Mouse (Mus musculus) spleen, postnatal 14 days (tissue): ENCODE data around the gene Zfp444.
"Not testable (repeated sequence)": the region's sequence is repeated elsewhere in the genome, so short reads cannot be mapped to it uniquely, and the experiment has no call there.

ENCODE experiments used
- DNase-seq, 2 experiments: peaks; one replicate each; pipeline ENCODE4 v3.0.0; 2021 to 2022; ENCODE audit warnings: low spot score in 2 of 2

Zfp444 gene

DNA sequence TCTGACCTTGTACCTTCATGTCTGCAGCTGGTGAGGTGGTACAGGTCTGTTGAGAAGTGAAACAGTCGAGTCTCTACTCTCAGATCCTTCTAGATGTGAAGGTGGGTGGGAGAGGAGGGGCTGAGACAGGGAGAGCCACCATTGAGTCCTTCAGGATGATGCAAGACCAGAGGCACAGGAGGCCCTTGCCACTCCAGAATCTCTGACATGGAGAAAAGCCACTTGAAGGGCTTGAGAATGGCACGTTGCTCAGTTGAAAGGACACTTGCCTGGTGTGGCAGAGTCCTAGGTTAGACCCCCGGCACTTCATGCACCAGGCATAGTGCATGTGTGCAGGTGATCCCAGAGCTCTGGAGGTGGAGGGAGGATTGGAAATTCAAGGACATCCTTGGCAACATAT, 10.5 kb upstream of the Zfp444 start:
- no peak for DNase-seq

DNA sequence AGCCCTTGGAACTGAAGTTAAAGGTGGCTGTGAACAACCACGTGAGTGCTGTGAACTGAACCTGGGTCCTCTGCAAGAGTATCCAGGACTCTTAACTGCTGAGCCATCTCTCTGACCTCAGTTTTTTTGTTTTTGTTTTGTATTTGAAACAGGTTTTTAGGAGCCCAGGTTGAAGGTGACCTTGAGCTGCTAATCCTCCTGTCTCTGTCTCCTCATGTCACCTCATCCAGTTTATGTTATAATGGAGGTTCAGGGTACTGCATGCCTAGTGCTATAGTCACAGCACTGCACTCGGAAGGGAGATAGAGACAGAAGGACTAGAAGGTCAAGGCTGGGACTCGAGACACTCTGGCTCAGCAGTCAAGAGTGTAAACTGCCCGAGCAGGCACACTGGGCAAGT, 9.9 kb upstream of the Zfp444 start:
- DNase-seq, result no peak

DNA sequence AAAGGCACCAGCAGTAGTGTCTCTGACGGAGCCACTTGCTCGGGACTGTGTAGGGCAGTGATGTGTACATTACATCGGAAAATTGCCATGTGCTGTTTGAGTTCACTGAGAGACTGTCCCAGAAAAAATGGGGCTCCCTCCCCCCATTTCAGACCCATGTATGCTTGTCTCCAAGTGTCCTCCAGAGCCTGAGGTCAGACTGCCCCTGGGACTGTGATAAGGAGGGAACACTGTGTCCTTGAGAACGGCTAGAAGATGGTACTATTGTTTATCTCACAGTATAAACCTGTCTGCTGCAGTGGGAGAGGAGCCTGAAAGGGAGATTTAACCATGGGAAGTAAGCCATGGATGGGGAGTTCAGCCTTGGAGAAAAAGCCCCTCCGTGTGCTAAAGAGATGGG, 7.4 kb upstream of the Zfp444 start:
- DNase-seq, result no peak

DNA sequence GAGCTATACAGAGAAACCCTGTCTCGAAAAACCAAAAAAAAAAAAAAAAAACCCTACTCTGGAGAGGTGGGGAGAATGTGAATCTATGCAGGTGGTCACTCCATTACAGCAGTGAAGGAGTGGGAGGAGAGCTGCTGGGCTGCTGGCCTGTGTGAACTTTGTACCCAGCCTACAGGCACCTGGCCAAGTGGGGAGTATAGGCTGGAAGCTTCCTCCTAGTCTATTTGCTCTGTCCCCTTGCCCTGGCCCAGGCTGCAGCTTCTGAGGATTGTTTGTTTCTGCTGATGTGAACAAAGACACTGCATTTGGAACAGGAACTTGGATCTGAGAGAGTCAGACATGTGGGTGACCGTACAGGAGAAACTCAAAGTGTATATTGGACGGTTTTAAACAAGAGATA, 2.6 kb upstream of the Zfp444 start:
- DNase-seq, result no peak

DNA sequence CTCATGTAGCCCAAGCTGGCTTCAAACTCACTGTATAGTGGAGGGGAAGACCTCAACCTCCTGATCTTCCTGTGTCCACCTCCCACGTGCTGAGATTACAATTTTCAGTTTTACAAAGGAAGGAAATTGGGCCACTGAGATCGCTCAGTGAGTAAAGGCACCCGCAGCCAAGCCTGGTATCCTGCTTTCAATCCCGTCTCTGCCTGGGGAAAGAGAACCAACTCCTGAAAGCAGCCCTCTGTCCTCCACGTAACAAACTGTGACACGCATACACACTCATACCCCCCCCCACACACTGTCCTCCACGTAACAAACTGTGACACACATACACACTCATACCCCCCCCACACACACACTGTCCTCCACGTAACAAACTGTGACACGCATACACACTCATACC, 1.6 kb upstream of the Zfp444 start:
- DNase-seq, result no peak

DNA sequence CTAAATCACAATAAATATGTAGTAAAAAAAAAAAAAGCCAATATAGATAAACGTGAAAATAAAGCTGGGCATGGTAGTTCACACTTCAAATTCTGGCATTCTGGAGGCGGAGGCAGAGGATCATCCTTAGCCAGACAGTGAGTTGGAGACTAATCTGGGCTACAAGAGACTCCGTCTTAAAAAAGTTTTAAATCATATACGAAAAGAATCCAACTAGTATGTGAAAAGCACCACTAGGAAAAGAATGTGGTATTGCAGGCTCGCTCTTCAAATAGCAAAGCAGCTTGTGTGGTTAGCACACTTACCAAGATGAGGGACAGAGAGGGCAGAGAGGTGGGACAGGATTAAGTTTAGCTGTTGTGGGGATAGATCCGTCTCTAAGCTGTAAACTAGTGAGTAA, 1.2 kb upstream of the Zfp444 start:
- no peak for DNase-seq

DNA sequence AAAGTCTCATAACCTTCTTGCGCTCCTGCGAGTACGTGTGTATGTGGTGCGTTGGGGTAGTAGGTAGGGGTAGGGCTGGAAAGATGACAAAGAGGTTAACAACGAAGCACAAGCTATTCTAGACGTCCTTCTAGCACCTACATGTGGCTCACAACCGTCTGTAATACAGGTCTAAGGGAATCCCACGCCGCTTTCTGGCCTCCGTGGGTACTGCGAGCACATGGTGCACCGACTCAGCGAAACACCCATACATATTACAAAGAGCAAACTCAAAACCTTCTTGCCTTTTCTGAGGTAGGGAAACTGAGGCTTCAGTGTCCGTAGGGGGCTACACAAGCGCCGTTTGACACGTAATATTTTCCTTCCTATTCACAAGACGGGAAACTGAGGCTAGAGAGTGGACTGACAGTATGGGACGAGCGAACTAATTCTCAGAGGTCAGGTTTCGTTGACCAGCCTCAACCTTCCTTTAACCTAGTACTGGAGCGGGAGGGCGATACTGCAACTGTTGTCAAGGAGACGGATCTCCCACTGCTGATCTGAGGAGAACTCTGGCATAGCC, 501 bp upstream of the Zfp444 start:
- peak; percentile 25 to 63 for DNase-seq

DNA sequence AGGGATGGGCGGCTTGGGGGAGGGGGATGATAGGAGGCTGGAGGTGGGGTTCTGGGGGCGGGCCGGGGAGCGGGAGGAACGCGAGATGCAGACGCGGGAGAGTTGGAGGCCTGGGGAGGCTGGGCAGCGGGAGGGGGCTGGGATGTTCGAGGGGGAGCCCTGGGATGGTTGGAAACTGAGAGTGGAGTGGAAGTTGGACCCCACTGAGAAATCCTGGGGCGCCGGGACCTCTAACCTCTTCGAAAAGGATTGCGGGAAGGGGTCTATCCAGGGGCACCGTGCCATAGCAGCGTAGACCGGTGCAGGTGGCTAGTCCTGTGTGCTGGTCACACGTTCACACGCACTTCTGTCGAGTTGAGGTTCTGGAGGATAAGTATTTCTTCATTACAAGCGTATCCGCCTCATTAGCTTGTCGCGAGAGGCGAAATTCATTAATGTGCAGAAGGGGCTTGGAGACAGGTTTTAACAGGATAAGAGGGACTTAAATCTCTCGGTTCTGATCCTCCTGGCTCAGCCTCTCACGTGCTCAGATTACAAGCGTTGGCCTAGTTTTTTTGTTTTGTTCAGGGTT, 733 bp downstream of the Zfp444 start:
- no peak for DNase-seq

DNA sequence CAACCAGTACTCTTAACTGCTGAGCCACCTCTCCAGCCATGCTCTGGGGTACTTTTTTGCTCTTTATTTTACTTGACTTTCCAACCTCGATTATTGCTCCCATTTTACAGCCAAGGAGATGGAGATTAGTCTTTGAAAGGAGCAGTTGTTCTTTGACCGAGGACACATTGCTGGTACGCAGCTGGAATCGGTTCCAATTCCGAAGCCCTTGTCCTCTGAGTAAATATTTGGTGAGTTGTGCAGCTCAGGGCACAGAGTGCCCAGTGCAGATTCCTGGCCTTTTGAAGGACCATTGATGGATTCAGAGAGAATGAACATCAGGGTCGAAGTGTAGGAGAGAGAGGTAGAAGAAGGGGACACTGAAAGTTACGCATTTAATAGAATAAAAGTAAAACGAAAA, 1.8 kb downstream of the Zfp444 start:
- DNase-seq, result no peak

DNA sequence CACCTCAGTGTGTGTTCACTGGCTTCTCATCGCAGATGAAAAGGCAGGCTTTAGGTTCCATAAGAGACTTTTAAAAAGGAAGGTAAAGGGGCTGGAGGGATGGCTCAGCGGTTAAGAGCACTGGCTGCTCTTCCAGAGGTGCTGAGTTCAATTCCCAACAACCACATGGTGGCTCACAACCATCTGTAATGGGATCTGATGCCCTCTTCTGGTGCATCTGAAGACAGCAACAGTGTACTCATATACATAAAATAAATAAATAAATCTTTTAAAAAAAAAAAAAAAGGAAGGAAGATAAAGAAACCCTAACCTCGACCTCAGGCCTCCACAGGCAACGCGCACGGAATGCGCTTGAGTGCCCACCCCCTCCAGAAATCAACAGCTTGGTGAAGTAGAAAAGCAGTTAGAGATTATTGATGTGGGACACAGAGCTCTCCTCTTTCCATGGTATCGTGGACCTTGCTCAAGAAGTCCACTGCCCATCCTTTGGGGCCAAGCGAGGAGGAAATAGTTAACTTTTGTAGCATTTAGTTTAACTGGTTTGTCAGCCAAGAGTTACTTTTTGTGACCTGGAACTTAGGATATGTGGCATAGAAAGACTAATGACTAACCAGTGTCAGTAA, 2.5 kb downstream of the Zfp444 start:
- DNase-seq, result not testable (repeated sequence)

DNA sequence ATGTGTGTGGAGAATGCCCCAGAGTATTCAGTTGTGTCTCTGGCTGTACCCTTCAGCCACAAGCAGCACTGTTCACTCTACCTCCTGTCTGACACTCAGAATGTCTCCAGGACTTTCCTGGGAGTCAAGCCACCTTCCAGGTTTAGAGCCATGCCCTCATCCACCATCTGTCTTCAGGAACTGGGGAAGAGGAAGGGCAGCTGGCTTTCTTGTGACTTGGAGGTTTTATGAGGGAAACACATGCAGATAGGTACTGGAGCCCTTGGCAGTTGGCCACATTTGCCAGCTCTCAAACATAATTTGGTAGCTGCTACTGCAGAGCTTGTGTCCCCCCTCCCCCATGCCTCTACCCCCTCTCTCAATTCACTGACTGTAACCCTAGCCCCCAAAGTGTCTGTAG, 7.0 kb downstream of the Zfp444 start:
- no peak for DNase-seq

DNA sequence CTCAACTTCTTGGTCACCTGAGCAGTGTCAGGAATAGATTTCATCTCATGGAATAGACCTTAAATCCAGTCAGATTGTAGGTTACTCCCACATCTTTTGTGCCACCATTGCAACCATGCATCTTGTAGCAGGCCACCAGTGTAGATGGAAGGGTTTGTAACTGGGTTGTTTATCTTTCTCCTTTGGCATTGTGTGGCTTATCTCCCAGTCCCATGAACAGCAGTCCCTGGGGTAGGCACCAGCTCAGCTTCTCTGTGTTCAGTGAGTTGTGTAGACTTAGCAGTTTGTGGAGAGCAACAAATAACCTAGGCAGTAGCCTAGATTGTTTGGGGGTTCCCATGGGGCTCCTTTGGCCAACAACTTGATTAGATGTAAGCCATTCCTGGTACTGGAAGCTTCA, 10.9 kb downstream of the Zfp444 start:
- DNase-seq, result no peak

DNA sequence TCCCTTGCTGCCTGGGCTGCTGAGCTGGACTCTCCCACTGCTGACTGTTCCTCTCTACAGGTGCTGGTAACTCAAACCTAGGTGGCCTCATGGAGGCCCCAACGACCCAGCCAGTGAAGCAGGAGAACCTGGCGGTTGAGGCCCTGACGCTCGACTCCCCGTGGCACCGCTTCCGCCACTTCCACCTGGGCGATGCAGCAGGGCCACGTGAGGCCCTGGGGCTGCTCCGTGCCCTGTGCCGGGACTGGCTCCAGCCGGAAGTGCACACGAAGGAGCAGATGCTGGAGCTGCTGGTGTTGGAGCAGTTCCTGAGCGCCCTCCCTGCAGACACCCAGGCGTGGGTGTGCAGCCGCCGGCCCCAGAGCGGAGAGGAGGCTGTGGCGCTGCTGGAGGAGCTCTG, 11.8 kb downstream of the Zfp444 start:
- no peak for DNase-seq

DNA sequence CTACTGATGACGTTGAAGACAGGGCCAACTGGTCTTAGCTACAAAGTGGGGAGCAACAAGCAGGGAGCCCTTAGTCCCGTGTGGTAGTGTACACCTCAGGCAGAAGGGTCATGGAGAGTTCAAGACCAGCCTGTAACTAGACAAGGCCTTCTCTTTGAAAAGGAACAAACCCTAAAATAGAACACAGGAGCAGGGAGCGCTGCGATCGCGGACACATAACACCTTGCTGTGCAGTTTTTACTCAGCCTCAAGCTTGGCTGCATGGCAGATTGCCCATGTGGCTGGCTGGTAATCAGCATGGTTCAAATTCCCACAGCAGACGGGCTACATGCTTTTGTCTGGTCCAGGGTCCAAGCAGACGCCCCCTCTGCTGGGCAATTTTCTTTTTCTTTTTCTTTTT, 12.5 kb downstream of the Zfp444 start:
- DNase-seq, result no peak

DNA sequence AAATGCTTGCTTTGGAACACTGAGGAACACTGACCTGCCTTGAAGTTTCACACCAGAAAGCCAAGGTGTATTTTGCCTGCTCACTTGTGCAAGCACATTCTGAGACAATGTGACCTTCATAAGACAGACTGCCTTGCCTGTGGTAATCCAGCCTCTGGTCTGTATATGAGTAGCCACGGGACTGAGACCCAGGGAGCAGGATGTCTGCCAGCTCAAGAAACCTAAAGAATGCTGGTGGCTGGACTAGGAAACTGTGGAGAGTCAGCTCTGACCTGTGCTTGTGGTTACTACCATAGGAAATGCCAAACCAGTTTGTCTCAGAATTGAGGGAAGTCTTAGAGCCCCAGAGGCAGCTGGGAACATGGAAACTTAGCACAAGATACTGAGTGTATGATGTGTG, 13.4 kb downstream of the Zfp444 start:
- DNase-seq, result no peak

DNA sequence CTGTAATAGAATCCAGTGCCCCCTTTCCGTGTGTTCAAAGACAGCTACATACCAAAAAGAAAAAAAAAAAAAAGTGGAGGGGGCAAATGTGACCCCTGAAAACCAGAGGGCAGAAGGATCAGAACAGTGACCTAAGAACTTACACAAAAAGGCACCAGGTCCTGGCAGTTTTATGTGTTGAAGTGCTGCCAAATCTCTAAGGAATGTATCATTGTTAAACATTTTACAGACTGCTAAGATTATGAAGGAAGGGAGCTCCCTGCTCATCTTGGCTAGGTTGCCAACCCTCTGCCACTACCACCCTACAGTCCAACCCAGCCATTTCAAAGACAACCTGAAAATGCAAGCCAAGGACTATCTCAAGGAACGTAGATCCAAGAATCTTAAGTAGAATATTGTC, 14.2 kb downstream of the Zfp444 start:
- DNase-seq, result no peak

DNA sequence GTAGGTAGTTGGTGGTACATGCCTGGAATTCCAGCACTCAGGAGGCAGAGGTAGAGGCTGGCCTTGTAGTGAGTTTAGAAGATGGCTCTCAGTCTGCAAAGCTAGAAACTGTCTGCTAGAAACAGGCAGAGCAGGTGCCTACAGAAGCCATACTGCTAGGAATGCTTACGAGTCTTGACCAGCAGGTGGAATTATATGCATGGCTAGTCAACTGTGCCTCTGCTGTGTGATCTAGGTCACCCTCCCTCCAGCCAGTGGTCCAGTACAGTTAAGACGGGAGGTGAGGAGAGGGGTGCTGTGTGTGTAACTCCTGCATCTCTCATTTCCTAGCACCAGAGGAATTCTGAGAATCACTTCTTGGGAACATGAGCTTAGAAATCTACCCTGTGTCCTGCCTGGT, 14.7 kb downstream of the Zfp444 start:
- DNase-seq, result no peak

DNA sequence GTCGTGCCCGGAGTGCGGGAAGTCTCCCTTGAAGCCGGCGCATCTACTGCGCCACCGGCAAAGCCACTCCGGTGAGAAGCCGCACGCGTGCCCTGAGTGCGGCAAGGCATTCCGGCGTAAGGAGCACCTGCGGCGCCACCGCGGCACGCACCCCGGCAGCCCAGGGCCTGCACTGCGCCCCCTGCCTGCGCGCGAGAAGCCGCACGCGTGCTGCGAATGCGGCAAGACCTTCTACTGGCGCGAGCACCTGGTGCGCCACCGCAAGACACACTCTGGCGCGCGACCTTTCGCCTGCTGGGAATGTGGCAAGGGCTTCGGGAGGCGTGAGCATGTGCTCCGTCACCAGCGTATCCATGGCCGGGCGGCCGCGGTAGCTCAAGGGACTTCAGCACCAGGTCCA, 17.5 kb downstream of the Zfp444 start:
- no peak for DNase-seq

DNA sequence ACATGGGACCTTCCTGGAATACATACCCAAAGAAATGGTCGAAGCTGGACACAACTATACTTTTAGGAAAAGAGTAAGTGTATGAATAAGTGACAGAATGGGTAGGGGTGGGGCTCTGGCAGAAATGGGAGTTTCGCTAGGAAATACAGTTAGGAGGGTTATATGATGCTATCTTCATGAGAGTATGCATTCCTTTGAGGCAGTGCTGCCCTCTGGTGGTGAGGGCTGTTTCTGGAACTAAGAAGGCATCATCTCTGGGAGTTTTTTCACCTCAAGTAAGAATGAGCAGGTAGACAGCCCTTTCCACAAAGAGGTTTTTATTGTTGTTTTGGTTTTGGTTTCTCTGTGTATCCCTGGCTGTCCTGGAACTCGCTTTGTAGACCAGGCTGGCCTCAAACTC, 19.4 kb downstream of the Zfp444 start:
- peak; percentile 46 to 73 for DNase-seq

DNA sequence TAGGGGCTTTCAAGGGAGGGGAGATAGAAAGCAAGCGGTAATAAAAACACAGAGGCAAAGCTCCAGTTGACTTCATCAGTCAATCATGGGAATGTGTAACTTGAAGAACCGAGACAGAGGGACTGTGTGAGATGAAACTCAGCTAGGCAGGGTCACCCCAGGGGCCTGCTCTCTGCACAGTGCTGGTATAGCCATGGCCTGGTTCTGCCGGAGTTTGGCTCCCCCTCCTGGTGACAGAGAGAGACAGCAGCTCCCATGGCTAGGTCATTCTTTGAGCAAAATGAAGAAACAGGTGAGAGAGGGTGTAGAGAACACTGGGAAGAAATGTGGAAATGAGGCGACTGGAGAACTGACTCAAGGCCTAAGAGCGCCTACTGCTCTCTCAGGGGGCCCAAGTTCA, 22.1 kb downstream of the Zfp444 start:
- DNase-seq, result peak in 1 of 2 experiments; percentile 52

DNA sequence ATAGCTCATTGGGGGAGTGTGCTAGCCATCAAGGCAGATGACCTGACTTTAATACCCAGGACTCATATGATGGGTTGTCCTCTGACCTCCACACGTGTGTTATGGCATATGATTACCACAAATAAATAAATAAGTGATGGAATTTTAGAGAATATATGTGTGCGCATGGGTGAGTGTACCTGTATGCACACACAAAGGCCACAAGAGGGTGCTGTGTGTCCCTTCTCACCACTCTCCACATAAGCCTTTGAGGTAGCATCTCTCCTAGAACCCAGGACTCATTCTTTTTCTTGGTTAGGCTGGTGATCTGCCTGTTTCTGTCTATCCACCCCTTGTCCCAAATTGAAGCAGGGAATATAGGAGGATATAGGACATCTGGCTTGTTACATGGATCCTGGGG, 23.8 kb downstream of the Zfp444 start:
- DNase-seq, result no peak

DNA sequence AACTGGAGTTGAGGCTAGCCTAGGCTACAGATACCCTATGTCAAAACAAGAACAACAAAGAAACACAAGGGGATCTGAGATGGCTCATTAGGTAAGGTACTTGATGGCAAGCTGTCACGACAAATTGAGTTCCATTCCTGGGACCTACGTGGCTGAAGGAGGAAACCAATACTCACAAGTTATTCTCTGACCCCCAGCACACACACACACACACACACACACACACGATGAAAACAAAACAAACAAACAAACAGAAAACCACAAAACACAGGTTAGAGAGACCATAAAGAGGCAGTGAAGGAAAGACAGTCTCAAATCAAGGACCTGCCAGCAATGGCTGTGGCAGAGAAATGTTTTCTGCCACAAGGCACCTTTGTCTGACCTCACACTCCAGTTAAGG, 24.8 kb downstream of the Zfp444 start, which contains the start of gene Galp:
Gene Galp (plus strand): TSS at position 301 of the 400 bp plus-strand sequence.
- DNase-seq, result no peak

DNA sequence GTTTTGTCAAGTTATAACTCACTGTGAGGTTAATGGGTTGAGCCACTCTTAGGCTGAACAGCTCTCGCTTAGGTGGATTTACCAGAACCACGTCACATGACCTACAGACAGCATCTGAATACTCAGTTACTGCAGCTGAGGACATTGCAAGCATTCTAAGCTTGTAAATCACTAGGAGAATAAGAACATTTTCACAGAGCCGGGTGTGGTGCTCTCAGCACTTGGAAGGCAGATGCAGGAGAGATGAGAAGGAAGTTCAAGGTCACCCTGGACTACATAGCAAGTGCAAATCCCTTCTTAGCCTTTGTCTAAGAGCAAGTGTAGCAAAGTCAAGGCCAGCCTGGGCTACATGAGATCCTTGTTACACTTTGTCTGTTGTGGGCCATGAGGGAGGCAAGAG, 32.2 kb downstream of the Zfp444 start:
- no peak for DNase-seq

DNA sequence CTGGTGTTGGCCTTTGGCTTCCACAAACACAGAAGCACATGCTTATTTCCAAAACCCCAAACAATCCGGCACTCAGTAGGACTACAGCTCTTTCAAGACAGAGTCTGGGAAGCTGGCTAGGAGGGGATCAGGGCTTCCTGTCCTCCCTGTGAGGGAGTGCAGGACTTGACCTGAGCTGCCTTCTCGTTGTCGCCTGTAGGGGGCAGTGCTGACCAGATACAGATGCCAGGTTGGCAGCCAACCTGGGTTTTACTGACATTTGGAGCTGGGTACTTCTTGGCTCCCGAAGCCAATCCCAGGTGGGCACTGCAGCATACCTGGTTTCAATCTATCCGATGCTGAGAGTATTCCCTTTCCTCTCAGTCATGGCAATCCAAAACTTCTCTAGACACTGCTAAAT, 41.1 kb downstream of the Zfp444 start:
- DNase-seq, result no peak
